Mouse (Mus musculus) limb, embryonic 14.5 days (tissue): Measurements from ENCODE around the gene Tmem221. TPM values are rescaled to one million over a fixed set of nuclear protein-coding genes. Genes with fewer than 3 reads are reported as not detected.

ENCODE experiments used
- ATAC-seq: fragments of 200-750 bp; cut with Nextera tagmentation; 2 replicates; pipeline ENCODE4 v1.8.0; 2017; ENCODE audit warnings: low read depth, moderate number of reproducible peaks, moderate TSS enrichment; ENCODE audit not compliant: low FRiP score
- DNase-seq: peaks from one replicate; pipeline ENCODE4 v3.0.0-alpha.2; 2015; ENCODE audit warnings: low spot score
- H3K27ac ChIP-seq: fragments of 300-500 bp; sonication (generic); replicated peaks from 2 replicates; pipeline ENCODE4 v1.5.1; 2014; ENCODE audit warnings: low read depth, mild to moderate bottlenecking, low read length, moderate library complexity, mixed read lengths
- H3K27me3 ChIP-seq: fragments of 300-500 bp; sonication (generic); 2 replicates; pipeline ENCODE4 v1.6.1; 2014; ENCODE audit warnings: low read length, mixed read lengths; ENCODE audit not compliant: control insufficient read depth, insufficient read depth
- H3K36me3 ChIP-seq: fragments of 300-500 bp; sonication (generic); 2 replicates; pipeline ENCODE4 v1.6.1; 2014; ENCODE audit warnings: mild to moderate bottlenecking, low read length, moderate library complexity, mixed read lengths; ENCODE audit not compliant: control insufficient read depth, insufficient read depth
- H3K4me1 ChIP-seq: fragments of 300-500 bp; sonication (generic); 2 replicates; pipeline ENCODE4 v1.6.1; 2014; ENCODE audit warnings: antibody characterized with exemption, low read length, mixed read lengths; ENCODE audit not compliant: control insufficient read depth, insufficient read depth
- H3K4me2 ChIP-seq: fragments of 300-500 bp; sonication (generic); replicated peaks from 2 replicates; pipeline ENCODE4 v1.6.1; 2014; ENCODE audit warnings: low read depth, mild to moderate bottlenecking, low read length, moderate library complexity; ENCODE audit not compliant: severe bottlenecking
- H3K4me3 ChIP-seq: fragments of 300-500 bp; sonication (generic); replicated peaks from 2 replicates; pipeline ENCODE4 v1.5.1; 2014; ENCODE audit warnings: low read length
- H3K9ac ChIP-seq: fragments of 300-500 bp; sonication (generic); 2 replicates; pipeline ENCODE4 v1.6.1; 2014; ENCODE audit warnings: mild to moderate bottlenecking, low read depth, low read length, moderate library complexity; ENCODE audit not compliant: severe bottlenecking
- H3K9me3 ChIP-seq: fragments of 300-500 bp; sonication (generic); 2 replicates; pipeline ENCODE4 v1.6.1; 2016; ENCODE audit warnings: low read length; ENCODE audit not compliant: control insufficient read depth
- POLR2A ChIP-seq: fragments of 200-500 bp; IDR thresholded peaks from 2 replicates; pipeline ENCODE4 v1.8.0; 2012; ENCODE audit warnings: inconsistent platforms, mild to moderate bottlenecking, moderate library complexity, borderline replicate concordance; ENCODE audit not compliant: insufficient read depth, insufficient read length; ENCODE audit errors: extremely low read depth
- WGBS: fragments of 180-500 bp; shearing (Covaris S2); extraction: QIAGEN DNeasy Blood & Tissue Kit; methylation state at CpG from one replicate; pipeline ENCODE4 v1.1.7; 2014; 5-methylcytosine and 5-hydroxymethylcytosine counted together
- polyA plus RNA-seq, 2 experiments: library from polyadenylated mRNA; depleted of rRNA in 1 of 2; stranded (reverse) in 1 of 2; unstranded in 1 of 2; fragments of >200 nt; fragmentation: Nextera tagmentation in 1 of 2; extraction: Ambion mirVana in 1 of 2; gene quantifications; 2 replicates each; pipeline versions ENCODE4 v1.2.1 to v1.2.3; 2012 to 2014

Tmem221 gene
- polyA plus RNA-seq, 2 experiments, result 0.34 to 0.89 TPM

- H3K4me2 ChIP-seq, result no peak overlapping the region
- no peak overlapping the region for H3K27ac ChIP-seq
- no peak overlapping the region for H3K4me3 ChIP-seq
- DNase-seq (no peak), ATAC-seq (no peak)
- WGBS, result 67% methylated on average over 3 of the region's 3 CpGs
- peaks cover 33% of the 10 kb centered on the region for H3K36me3 ChIP-seq
- H3K9me3 ChIP-seq, result no peaks in the 10 kb centered on the region
- H3K9ac ChIP-seq, result no peak overlapping the region
- peaks cover 9% of the 10 kb centered on the region for H3K4me1 ChIP-seq
- TF ChIP-seq POLR2A, result no peak
- no peaks in the 10 kb centered on the region for H3K27me3 ChIP-seq
These were observed 30.1 kb upstream of the Tmem221 start for GRCm38 (mm10) chr8:71588762-71589161.

GRCm38 (mm10) chr8:71586891-71587290, 28.2 kb upstream of the Tmem221 start:
- Histone ChIP-seq H3K9ac (no peak overlapping the region), H3K27me3 (no peaks in the 10 kb centered on the region), H3K36me3 (peaks cover 38% of the 10 kb centered on the region), H3K27ac (no peak overlapping the region), H3K4me3 (no peak overlapping the region), H3K4me2 (no peak overlapping the region), H3K4me1 (peaks cover 4% of the 10 kb centered on the region; the same call in 1 of the 2 replicates), H3K9me3 (no peaks in the 10 kb centered on the region)
- DNase-seq, result peak; percentile 22
- ATAC-seq, result no peak
- TF ChIP-seq POLR2A, result no peak
- whole genome bisulfite sequencing, result 82% methylated on average over 2 of the region's 2 CpGs

- no peak overlapping the region for H3K9ac ChIP-seq
- 46% methylated on average over 9 of the region's 9 CpGs for WGBS
- peaks cover 34% of the 10 kb centered on the region for H3K36me3 ChIP-seq
- H3K27ac ChIP-seq, result no peak overlapping the region
- no peak for ATAC-seq
- no peaks in the 10 kb centered on the region for H3K27me3 ChIP-seq
- H3K4me3 ChIP-seq, result no peak overlapping the region
- no peaks in the 10 kb centered on the region for H3K9me3 ChIP-seq
- H3K4me2 ChIP-seq, result no peak overlapping the region
- no peak for DNase-seq
- TF ChIP-seq POLR2A, result no peak
- no peaks in the 10 kb centered on the region for H3K4me1 ChIP-seq
These were observed 21.5 kb upstream of the Tmem221 start for GRCm38 (mm10) chr8:71580201-71580600.

- Histone ChIP-seq H3K9me3 (no peaks in the 10 kb centered on the region), H3K36me3 (peaks cover 26% of the 10 kb centered on the region), H3K4me2 (no peak overlapping the region), H3K9ac (no peak overlapping the region), H3K4me3 (no peak overlapping the region), H3K27me3 (no peaks in the 10 kb centered on the region), H3K4me1 (no peaks in the 10 kb centered on the region), H3K27ac (no peak overlapping the region)
- ATAC-seq, result no peak
- 87% methylated on average over 10 of the region's 14 CpGs for WGBS
- no peak for DNase-seq
- no peak for TF ChIP-seq POLR2A
These were observed 20.8 kb upstream of the Tmem221 start for GRCm38 (mm10) chr8:71579476-71579875.

GRCm38 (mm10) chr8:71579009-71579408, 20.3 kb upstream of the Tmem221 start:
- H3K36me3 ChIP-seq, result peaks cover 22% of the 10 kb centered on the region
- H3K4me1 ChIP-seq, result no peaks in the 10 kb centered on the region
- H3K4me2 ChIP-seq, result no peak overlapping the region
- H3K9me3 ChIP-seq, result no peaks in the 10 kb centered on the region
- H3K4me3 ChIP-seq, result no peak overlapping the region
- H3K27me3 ChIP-seq, result no peaks in the 10 kb centered on the region
- no peak overlapping the region for H3K9ac ChIP-seq
- no peak for TF ChIP-seq POLR2A
- DNase-seq (no peak), ATAC-seq (no peak)
- no peak overlapping the region for H3K27ac ChIP-seq
- 81% methylated on average over 1 of the region's 1 CpGs for WGBS

GRCm38 (mm10) chr8:71577856-71578387, 19.3 kb upstream of the Tmem221 start:
- ATAC-seq (no peak), DNase-seq (no peak)
- no peaks in the 10 kb centered on the region for H3K9me3 ChIP-seq
- H3K4me2 ChIP-seq, result no peak overlapping the region
- no peaks in the 10 kb centered on the region for H3K27me3 ChIP-seq
- WGBS, result 75% methylated on average over 4 of the region's 4 CpGs
- peaks cover 5% of the 10 kb centered on the region for H3K4me1 ChIP-seq
- no peak for TF ChIP-seq POLR2A
- H3K4me3 ChIP-seq, result no peak overlapping the region
- H3K36me3 ChIP-seq, result peaks cover 20% of the 10 kb centered on the region
- no peak overlapping the region for H3K27ac ChIP-seq
- H3K9ac ChIP-seq, result no peak overlapping the region
